Mouse (Mus musculus) limb, embryonic 11.5 days (tissue): Measurements from ENCODE around the gene Slc35b1. TPM values are rescaled to one million over a fixed set of nuclear protein-coding genes. Genes with fewer than 3 reads are reported as not detected.
A peak's percentile ranks its signal among the peaks of the same experiment; 100 is the strongest.

Experiments
- ATAC-seq: fragments of 200-750 bp; cut with Nextera tagmentation; 2 replicates; pipeline ENCODE4 v1.8.0; 2017; ENCODE audit warnings: low read depth; ENCODE audit not compliant: insufficient number of reproducible peaks, low FRiP score, low TSS enrichment
- DNase-seq: peaks from one replicate; pipeline ENCODE4 v3.0.0-alpha.2; 2015; ENCODE audit warnings: low spot score
- H3K27ac ChIP-seq: fragments of 300-500 bp; sonication (generic); replicated peaks from 2 replicates; pipeline ENCODE4 v1.5.1; 2014; ENCODE audit warnings: low read depth, mild to moderate bottlenecking, low read length
- H3K27me3 ChIP-seq: fragments of 300-500 bp; sonication (generic); 2 replicates; pipeline ENCODE4 v1.6.1; 2014; ENCODE audit warnings: mild to moderate bottlenecking, low read length, mixed read lengths; ENCODE audit not compliant: control insufficient read depth, insufficient read depth
- H3K36me3 ChIP-seq: fragments of 300-500 bp; sonication (generic); 2 replicates; pipeline ENCODE4 v1.6.1; 2014; ENCODE audit warnings: mild to moderate bottlenecking, low read length, moderate library complexity, mixed read lengths; ENCODE audit not compliant: control insufficient read depth, insufficient read depth
- H3K4me1 ChIP-seq: fragments of 300-500 bp; sonication (generic); 2 replicates; pipeline ENCODE4 v1.6.1; 2014; ENCODE audit warnings: low read length, mixed read lengths; ENCODE audit not compliant: control insufficient read depth, insufficient read depth
- H3K4me2 ChIP-seq: fragments of 300-500 bp; sonication (generic); 2 replicates; pipeline ENCODE4 v1.6.1; 2014; ENCODE audit warnings: low read depth, mild to moderate bottlenecking, moderate library complexity; ENCODE audit not compliant: severe bottlenecking
- H3K4me3 ChIP-seq: fragments of 300-500 bp; sonication (generic); 2 replicates; pipeline ENCODE4 v1.5.1; 2014; ENCODE audit warnings: low read depth, low read length
- H3K9ac ChIP-seq: fragments of 300-500 bp; sonication (generic); 2 replicates; pipeline ENCODE4 v1.6.1; 2014; ENCODE audit warnings: mild to moderate bottlenecking, low read length
- H3K9me3 ChIP-seq: fragments of 300-500 bp; sonication (generic); 2 replicates; pipeline ENCODE4 v1.6.1; 2016; ENCODE audit warnings: low read length; ENCODE audit not compliant: control insufficient read depth
- WGBS: fragments of 180-500 bp; shearing (Covaris S2); extraction: QIAGEN DNeasy Blood & Tissue Kit; methylation state at CpG from one replicate; pipeline ENCODE4 v1.1.7; 2014; 5-methylcytosine and 5-hydroxymethylcytosine counted together
- polyA plus RNA-seq: library from polyadenylated mRNA; unstranded; fragments of >200 nt; fragmentation: Nextera tagmentation; extraction: Ambion mirVana; gene quantifications from 2 replicates; pipeline ENCODE4 v1.2.1, GENCODE M21; 2014

Slc35b1 gene
- polyA plus RNA-seq, 1 experiment from 2014 or later: 133 TPM

DNA sequence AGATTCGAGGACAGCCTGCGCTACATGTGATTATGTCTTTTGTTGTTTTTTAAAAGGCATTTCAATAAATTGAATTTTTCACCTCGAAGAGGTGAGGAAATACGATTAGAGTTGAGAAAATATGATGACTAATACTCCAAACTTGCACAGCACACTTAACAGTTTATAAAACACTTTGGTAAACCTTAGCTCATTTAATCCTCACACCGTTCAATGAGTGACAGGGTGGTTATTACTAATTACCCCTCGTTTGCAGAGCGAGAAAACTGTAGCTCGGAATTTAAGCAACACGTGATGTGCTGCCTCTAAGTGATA is 531 bp upstream of the Slc35b1 start:
- Histone ChIP-seq H3K9me3 (no peaks in the 10 kb centered on the region), H3K4me3 (peak overlapping the region; percentile 84; the same call in 1 of the 2 replicates), H3K4me1 (0 out of 2 replicates have a peak, but pooled peaks cover 3% of the 10 kb centered on the region), H3K4me2 (peak overlapping the region; percentile 18; the same call in 1 of the 2 replicates), H3K36me3 (peaks cover 9% of the 10 kb centered on the region), H3K27me3 (no peaks in the 10 kb centered on the region), H3K9ac (no peak overlapping the region), H3K27ac (no peak overlapping the region)
- DNase-seq (no peak), ATAC-seq (peak; percentile 20; the same call in 1 of the 2 replicates)
- 40% methylated on average over 9 of the region's 9 CpGs for WGBS

DNA sequence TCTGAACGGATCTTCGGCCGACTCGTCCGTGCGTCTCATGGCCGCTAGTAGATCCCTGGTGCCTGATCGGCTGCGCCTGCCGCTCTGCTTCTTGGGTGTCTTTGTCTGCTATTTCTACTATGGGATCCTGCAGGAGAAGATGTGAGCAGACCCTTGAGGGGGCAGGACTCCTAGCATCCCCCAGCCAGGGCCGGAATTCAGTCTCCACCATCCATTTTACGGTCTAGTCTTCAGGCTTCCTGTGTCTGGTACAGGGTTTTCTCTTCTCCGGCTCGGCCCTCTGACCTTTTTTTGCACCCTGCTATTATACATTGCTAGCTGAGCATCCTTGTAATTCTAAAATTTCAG is 455 bp downstream of the Slc35b1 start:
- ATAC-seq: no peak
- 1% methylated on average over 14 of the region's 14 CpGs for WGBS

GRCm38 (mm10) chr11:95387354-95387753 is 2.9 kb downstream of the Slc35b1 start:
- Histone ChIP-seq H3K9me3 (no peaks in the 10 kb centered on the region), H3K36me3 (peaks cover 7% of the 10 kb centered on the region), H3K4me2 (no peak overlapping the region), H3K4me1 (0 out of 2 replicates have a peak, but pooled peaks cover 5% of the 10 kb centered on the region), H3K27ac (no peak overlapping the region), H3K9ac (no peak overlapping the region), H3K4me3 (no peak overlapping the region), H3K27me3 (no peaks in the 10 kb centered on the region)
- 85% methylated on average over 7 of the region's 7 CpGs for WGBS
- ATAC-seq (no peak), DNase-seq (no peak)

More for the DNA sequence above, 455 bp downstream of the Slc35b1 start:
- Histone ChIP-seq H3K4me3 (peak overlapping the region; percentile 84), H3K4me1 (0 out of 2 replicates have a peak, but pooled peaks cover 3% of the 10 kb centered on the region), H3K4me2 (peak overlapping the region; percentile 50), H3K27me3 (no peaks in the 10 kb centered on the region), H3K27ac (peak overlapping the region; percentile 77), H3K36me3 (peaks cover 11% of the 10 kb centered on the region), H3K9ac (peak overlapping the region; percentile 86), H3K9me3 (no peaks in the 10 kb centered on the region)
- no peak for DNase-seq

DNA sequence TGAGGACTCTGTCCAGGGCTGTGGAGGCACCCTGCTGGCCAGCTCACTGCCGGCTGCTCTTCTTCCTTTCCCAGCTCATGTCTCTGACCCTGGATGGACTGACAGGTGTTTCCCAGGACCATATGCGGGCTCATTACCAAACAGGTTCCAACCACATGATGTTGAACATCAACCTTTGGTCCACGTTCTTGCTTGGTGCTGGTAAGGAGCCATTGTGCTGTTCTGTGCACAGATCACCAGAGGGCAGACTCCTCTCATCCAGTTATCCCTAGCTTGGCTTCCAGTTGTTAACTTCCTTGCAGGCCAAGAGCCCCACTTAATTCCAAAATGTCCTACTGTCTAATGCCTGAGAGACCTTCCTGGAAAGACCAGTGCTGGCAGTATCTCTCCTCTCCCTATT is 4.5 kb downstream of the Slc35b1 start:
- Histone ChIP-seq H3K27me3 (no peaks in the 10 kb centered on the region), H3K27ac (no peak overlapping the region), H3K9ac (no peak overlapping the region), H3K9me3 (no peaks in the 10 kb centered on the region), H3K4me1 (0 out of 2 replicates have a peak, but pooled peaks cover 5% of the 10 kb centered on the region), H3K4me3 (no peak overlapping the region), H3K4me2 (no peak overlapping the region), H3K36me3 (peaks cover 7% of the 10 kb centered on the region)
- 81% methylated on average over 3 of the region's 3 CpGs for WGBS
- DNase-seq: no peak
- ATAC-seq: no peak

DNA sequence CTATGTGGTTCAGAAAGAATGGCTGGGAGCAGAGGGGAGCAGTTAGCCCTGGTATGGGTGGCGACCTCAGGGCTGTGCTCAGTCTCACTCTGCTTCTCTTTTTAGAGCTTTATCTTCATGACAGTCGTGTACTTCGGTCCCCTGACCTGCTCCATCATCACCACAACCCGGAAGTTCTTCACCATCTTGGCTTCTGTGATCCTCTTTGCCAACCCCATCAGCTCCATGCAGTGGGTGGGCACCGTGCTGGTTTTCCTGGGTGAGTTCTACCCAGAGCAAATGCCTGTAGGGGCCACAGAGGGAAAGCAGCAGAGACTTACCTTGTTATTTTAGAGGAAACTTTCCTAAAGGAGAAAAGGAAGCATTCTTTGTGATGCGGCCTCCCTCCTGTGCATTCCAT is 5.9 kb downstream of the Slc35b1 start:
- H3K4me2 ChIP-seq: no peak overlapping the region
- ATAC-seq (no peak), DNase-seq (no peak)
- 95% methylated on average over 6 of the region's 6 CpGs for WGBS
- no peak overlapping the region for H3K27ac ChIP-seq
- H3K27me3 ChIP-seq: no peaks in the 10 kb centered on the region
- 0 out of 2 replicates have a peak, but pooled peaks cover 4% of the 10 kb centered on the region for H3K4me1 ChIP-seq
- H3K9me3 ChIP-seq: no peaks in the 10 kb centered on the region
- peaks cover 7% of the 10 kb centered on the region for H3K36me3 ChIP-seq
- H3K9ac ChIP-seq: no peak overlapping the region
- no peak overlapping the region for H3K4me3 ChIP-seq

GRCm38 (mm10) chr11:95391201-95391600 is 6.7 kb downstream of the Slc35b1 start:
- Histone ChIP-seq H3K9ac (no peak overlapping the region), H3K4me2 (no peak overlapping the region), H3K27ac (no peak overlapping the region), H3K4me1 (0 out of 2 replicates have a peak, but pooled peaks cover 2% of the 10 kb centered on the region), H3K27me3 (no peaks in the 10 kb centered on the region), H3K36me3 (peaks cover 7% of the 10 kb centered on the region), H3K9me3 (no peaks in the 10 kb centered on the region), H3K4me3 (no peak overlapping the region)
- WGBS: 82% methylated on average over 4 of the region's 4 CpGs
- no peak for DNase-seq
- ATAC-seq: no peak

- Histone ChIP-seq H3K4me2 (no peak overlapping the region), H3K36me3 (peaks cover 7% of the 10 kb centered on the region), H3K27me3 (no peaks in the 10 kb centered on the region), H3K9me3 (no peaks in the 10 kb centered on the region), H3K4me1 (0 out of 2 replicates have a peak, but pooled peaks cover 2% of the 10 kb centered on the region), H3K27ac (no peak overlapping the region), H3K9ac (no peak overlapping the region), H3K4me3 (no peak overlapping the region)
- DNase-seq (no peak), ATAC-seq (no peak)
- 66% methylated on average over 5 of the region's 5 CpGs for WGBS
These were observed 7.3 kb downstream of the Slc35b1 start for GRCm38 (mm10) chr11:95391743-95392142.

DNA sequence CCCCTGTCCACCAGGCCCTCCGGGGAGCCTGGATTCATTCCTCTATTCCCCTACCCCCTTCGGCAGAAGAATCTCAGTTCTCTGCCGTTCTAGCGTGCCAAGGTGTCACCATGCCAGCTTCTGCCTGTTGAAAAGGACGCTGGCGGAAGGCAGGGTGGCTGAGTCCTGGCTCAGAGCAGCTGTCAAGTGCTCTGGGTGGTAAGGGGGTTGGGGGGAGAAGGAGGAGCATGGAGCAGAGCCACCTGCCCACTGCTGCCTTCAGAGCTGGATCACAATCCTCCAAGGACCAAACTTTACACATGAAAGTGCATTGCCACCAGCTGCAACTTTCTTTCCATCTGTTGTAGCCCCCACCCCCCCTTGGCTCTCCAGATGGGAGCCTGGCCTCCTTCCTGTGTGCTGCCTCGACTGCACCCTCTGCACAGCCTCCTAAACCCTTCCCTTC is 7.8 kb downstream of the Slc35b1 start:
- 57% methylated on average over 7 of the region's 7 CpGs for WGBS
- Histone ChIP-seq H3K9me3 (no peaks in the 10 kb centered on the region), H3K36me3 (peaks cover 7% of the 10 kb centered on the region), H3K9ac (no peak overlapping the region), H3K4me3 (no peak overlapping the region), H3K4me2 (no peak overlapping the region), H3K27me3 (no peaks in the 10 kb centered on the region), H3K4me1 (0 out of 2 replicates have a peak, but pooled peaks cover 2% of the 10 kb centered on the region), H3K27ac (no peak overlapping the region)
- DNase-seq: no peak
- ATAC-seq: no peak
